Mouse (Mus musculus): ENCODE data around the gene Tdrd3. TPM values are rescaled to one million over a fixed set of nuclear protein-coding genes. Genes with fewer than 3 reads are reported as not detected.

The Tdrd3 gene
- total RNA-seq, 2 experiments from 2014 or later = 24.5 to 26.7 TPM

DNA sequence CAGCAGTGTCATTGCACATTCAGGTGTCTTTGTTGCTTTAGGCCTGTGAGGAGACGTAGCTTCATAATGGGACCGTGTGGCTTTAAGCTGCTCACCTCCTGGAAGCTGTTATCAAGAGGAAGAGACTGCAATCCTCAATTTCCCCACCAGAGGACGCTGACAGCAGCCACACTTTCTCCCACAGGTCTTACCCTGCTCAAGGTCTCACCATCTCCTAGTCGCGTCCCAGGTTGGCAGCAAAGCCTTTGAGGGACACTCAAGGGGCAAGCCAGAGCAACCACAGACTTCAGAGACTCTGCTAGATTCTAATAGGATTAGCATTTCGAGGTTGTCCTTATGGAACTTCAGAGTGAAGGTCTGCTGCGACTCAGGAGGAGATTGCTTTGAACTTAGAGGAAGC, 149.8 kb downstream of the Tdrd3 start:
- DNase-seq = no peak

DNA sequence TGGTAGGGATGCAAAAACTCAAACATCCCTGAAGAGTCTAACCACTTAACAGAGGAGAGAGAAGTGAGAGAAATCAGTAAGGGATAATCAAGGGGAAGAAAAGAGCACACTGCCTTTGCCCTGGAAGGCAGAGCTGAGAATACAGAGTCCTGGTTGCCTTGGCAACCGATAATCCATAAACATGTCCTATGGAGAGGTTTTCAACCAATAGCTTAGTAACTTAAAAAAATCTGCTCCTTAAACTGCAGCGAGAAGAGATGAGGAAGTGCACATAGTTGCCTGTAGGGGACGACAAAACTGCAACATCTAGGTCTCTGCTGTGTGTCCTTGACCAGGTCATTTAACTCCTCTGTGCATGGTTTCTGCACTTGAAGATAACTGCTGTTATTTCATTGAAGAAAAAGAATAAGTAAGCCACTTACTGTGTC, 150.6 kb downstream of the Tdrd3 start:
- DNase-seq = peak in 1 of 2 experiments; percentile 4

DNA sequence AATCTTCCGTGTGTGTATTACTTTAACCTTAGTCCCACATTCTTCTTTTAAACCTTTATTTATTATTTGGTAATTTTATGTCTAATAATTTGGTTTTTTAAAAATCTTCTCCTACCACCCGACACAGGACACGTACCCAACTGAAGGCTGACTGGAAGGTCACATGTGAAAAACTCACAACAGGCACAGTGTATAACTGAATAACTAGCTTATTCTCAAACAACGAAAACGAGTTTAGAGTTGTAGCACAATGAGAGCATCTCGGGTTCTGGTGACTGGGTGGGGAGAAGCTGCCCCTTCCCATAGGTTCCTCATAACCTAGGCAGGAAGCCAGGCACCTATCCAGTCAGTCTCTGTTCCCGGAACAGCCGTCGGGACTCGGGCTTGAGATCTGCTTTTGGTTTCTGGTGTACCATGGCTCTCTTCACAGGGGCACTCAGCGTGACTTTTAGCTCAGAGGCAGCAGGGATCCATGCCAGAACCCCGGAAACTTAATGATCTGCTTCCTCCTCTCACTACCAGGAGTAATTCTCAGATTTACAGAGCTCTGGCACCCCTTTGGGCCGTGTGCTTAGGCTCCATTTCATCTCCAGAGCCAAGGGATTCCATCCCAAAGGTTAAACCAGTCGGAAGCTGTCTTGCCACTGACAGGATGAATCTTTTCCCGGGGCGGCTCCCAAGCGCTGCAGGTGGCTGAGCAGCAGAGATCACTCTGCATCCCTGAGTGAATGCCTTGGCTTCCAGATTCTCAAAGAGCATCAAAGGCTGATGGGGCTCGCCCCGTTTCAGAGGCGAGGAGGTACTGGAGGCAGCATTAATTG, 151.4 kb downstream of the Tdrd3 start:
- peak; percentile 9 to 27 for DNase-seq

DNA sequence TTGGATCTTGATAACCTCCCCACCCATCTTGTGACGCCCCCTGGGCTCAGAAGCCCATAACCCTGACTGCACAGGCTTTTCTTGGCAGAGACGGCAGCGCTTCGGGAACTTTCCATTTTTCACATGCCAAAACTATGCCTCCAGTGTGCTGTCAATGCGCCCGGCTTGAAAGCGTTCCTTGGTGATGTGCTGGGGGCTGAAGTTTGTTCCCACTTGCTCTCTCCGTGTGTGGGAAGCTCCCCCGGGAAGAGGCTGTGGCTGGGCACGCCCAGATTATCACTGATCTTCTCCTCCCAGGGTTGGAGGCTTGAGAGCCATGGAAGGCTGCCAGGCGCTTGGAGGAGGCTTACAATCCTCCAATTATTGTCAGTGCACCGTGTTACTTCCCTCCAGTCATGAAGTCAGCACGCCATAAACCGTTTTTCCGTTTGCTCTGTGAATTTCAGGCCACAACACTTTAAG, 152.0 kb downstream of the Tdrd3 start:
- peak; percentile 48 to 67 for DNase-seq

DNA sequence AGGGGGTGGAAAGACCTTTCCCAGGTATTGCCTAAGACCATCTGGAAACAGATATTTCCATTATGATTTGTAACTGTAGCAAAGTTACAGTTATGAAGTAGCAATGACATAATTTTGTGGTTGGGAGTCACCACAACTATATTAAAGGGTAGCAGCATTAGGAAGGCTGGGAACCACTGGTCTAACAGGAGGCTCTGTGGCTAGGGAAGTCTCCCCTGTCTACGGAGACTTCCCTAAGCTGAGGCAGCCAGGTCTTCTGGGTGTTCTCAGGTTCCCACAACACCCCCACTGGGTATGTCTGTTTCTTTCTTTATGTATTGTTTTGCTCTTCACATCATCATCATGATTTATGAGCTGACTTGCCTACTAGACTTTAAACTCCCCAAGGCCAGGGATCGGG, 153.0 kb downstream of the Tdrd3 start:
- DNase-seq = no peak

DNA sequence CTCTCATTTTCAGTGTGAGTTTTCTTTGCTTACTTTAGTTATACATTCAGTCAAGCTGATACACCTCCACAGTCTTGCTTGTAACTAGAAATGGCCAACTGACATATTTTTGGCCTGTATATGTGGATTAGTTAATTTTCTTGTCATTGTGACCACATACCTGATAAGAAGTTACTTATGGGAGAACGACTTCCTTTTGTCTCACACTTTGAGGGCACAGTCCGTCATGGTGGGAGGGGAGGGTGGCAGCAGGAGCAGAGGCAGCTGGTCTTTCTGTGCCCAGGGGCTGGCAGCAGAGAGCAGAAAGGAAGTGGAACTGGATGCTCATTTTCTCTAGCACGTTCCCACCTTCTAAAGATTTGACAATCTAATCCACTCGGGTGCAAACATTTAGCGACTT, 156.0 kb downstream of the Tdrd3 start:
- DNase-seq = no peak

DNA sequence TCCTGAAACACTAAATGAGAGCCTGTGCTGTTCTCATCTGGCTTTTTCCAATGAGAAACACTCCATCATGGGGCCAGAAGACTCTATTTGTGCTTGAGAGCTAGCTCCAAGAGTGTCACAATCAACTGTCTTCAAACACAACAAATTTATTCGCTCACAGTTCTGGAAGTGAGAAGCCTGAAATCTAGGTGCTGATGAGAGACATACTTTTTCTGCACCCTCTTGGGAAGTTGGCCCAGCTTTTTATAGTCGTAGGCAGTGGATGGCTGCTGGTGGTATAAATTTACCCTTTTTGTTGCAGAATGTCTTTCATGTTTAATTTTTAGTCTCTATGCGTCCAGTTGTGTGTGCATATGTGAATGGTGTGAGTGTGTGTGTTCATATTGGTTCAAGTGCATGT, 166.2 kb downstream of the Tdrd3 start:
- DNase-seq = no peak
